Mouse (Mus musculus) hindbrain, embryonic 14.5 days (tissue): ENCODE measurements around the gene Kdm2a. TPM values are rescaled to one million over a fixed set of nuclear protein-coding genes. Genes with fewer than 3 reads are reported as not detected.

Experiments
- ATAC-seq: fragments of 200-750 bp; cut with Nextera tagmentation; 2 replicates; pipeline ENCODE4 v1.8.0; 2017; ENCODE audit warnings: moderate number of reproducible peaks, mild to moderate bottlenecking, moderate TSS enrichment, moderate library complexity; ENCODE audit not compliant: low FRiP score
- DNase-seq: peaks from one replicate; pipeline ENCODE4 v3.0.0-alpha.2; 2015; ENCODE audit warnings: low spot score
- H3K27ac ChIP-seq: fragments of 300-500 bp; sonication (generic); 2 replicates; pipeline ENCODE4 v1.5.1; 2014; ENCODE audit warnings: mild to moderate bottlenecking, moderate library complexity
- H3K27me3 ChIP-seq: fragments of 300-500 bp; sonication (generic); 2 replicates; pipeline ENCODE4 v1.6.1; 2014; ENCODE audit warnings: mild to moderate bottlenecking, low read length, mixed read lengths; ENCODE audit not compliant: control insufficient read depth, insufficient read depth
- H3K36me3 ChIP-seq: fragments of 300-500 bp; sonication (generic); replicated peaks from 2 replicates; pipeline ENCODE4 v1.6.1; 2014; ENCODE audit not compliant: control insufficient read depth, insufficient read depth
- H3K4me1 ChIP-seq: fragments of 300-500 bp; sonication (generic); replicated peaks from 2 replicates; pipeline ENCODE4 v1.6.1; 2014; ENCODE audit warnings: antibody characterized with exemption, low read length, mixed read lengths; ENCODE audit not compliant: control insufficient read depth, insufficient read depth
- H3K4me2 ChIP-seq: fragments of 300-500 bp; sonication (generic); replicated peaks from 2 replicates; pipeline ENCODE4 v1.6.1; 2014; ENCODE audit warnings: mild to moderate bottlenecking, moderate library complexity
- H3K4me3 ChIP-seq: fragments of 300-500 bp; sonication (generic); replicated peaks from 2 replicates; pipeline ENCODE4 v1.5.1; 2014; ENCODE audit warnings: mild to moderate bottlenecking, low read length
- H3K9ac ChIP-seq: fragments of 300-500 bp; sonication (generic); 2 replicates; pipeline ENCODE4 v1.6.1; 2014
- H3K9me3 ChIP-seq: fragments of 300-500 bp; sonication (generic); 2 replicates; pipeline ENCODE4 v1.6.1; 2016; ENCODE audit warnings: low read length; ENCODE audit not compliant: control insufficient read depth
- WGBS: fragments of 180-500 bp; shearing (Covaris S2); extraction: QIAGEN DNeasy Blood & Tissue Kit; methylation state at CpG from one replicate; pipeline ENCODE4 v1.1.7; 2014; 5-methylcytosine and 5-hydroxymethylcytosine counted together
- polyA plus RNA-seq: library from polyadenylated mRNA; unstranded; fragments of >200 nt; fragmentation: Nextera tagmentation; extraction: Ambion mirVana; gene quantifications from 2 replicates; pipeline ENCODE4 v1.2.1, GENCODE M21; 2014

Gene Kdm2a
- polyA plus RNA-seq, 1 experiment from 2014 or later: 37.3 TPM

GRCm38 (mm10) chr19:4420153-4420910, 22.2 kb upstream of the Kdm2a start:
- no peak overlapping the region for H3K27ac ChIP-seq
- no peak overlapping the region for H3K4me2 ChIP-seq
- WGBS: 87% methylated on average over 8 of the region's 8 CpGs
- H3K36me3 ChIP-seq: no peaks in the 10 kb centered on the region
- no peak for ATAC-seq
- H3K9me3 ChIP-seq: no peaks in the 10 kb centered on the region
- H3K4me1 ChIP-seq: no peaks in the 10 kb centered on the region
- no peak overlapping the region for H3K9ac ChIP-seq
- no peaks in the 10 kb centered on the region for H3K27me3 ChIP-seq
- H3K4me3 ChIP-seq: no peak overlapping the region
- no peak for DNase-seq

GRCm38 (mm10) chr19:4419711-4420110, 21.6 kb upstream of the Kdm2a start:
- Histone ChIP-seq H3K4me2 (no peak overlapping the region), H3K9ac (no peak overlapping the region), H3K27me3 (no peaks in the 10 kb centered on the region), H3K27ac (no peak overlapping the region), H3K4me1 (no peaks in the 10 kb centered on the region), H3K9me3 (no peaks in the 10 kb centered on the region), H3K4me3 (no peak overlapping the region), H3K36me3 (no peaks in the 10 kb centered on the region)
- DNase-seq: no peak
- 94% methylated on average over 5 of the region's 5 CpGs for WGBS
- no peak for ATAC-seq

- Histone ChIP-seq H3K9me3 (0 out of 2 replicates have a peak, but pooled peaks cover 2% of the 10 kb centered on the region), H3K4me2 (no peak overlapping the region), H3K4me3 (no peak overlapping the region), H3K9ac (no peak overlapping the region), H3K4me1 (no peaks in the 10 kb centered on the region), H3K27me3 (no peaks in the 10 kb centered on the region), H3K27ac (no peak overlapping the region), H3K36me3 (no peaks in the 10 kb centered on the region)
- DNase-seq: no peak
- ATAC-seq: no peak
Observed at GRCm38 (mm10) chr19:4417713-4418112, 19.6 kb upstream of the Kdm2a start.

- Histone ChIP-seq H3K27ac (no peak overlapping the region), H3K27me3 (no peaks in the 10 kb centered on the region), H3K9ac (no peak overlapping the region), H3K4me3 (no peak overlapping the region), H3K4me2 (no peak overlapping the region), H3K9me3 (0 out of 2 replicates have a peak, but pooled peaks cover 2% of the 10 kb centered on the region), H3K36me3 (no peaks in the 10 kb centered on the region), H3K4me1 (no peaks in the 10 kb centered on the region)
- 0% methylated on average over 1 of the region's 1 CpGs for WGBS
- ATAC-seq: no peak
- DNase-seq: peak; percentile 65
Observed at GRCm38 (mm10) chr19:4417183-4417582, 19.1 kb upstream of the Kdm2a start.

- DNase-seq: no peak
- 0 out of 2 replicates have a peak, but pooled peaks cover 2% of the 10 kb centered on the region for H3K9me3 ChIP-seq
- no peaks in the 10 kb centered on the region for H3K27me3 ChIP-seq
- no peaks in the 10 kb centered on the region for H3K4me1 ChIP-seq
- H3K9ac ChIP-seq: no peak overlapping the region
- no peak overlapping the region for H3K4me2 ChIP-seq
- H3K4me3 ChIP-seq: no peak overlapping the region
- no peak overlapping the region for H3K27ac ChIP-seq
- 80% methylated on average over 1 of the region's 1 CpGs for WGBS
- ATAC-seq: no peak
- H3K36me3 ChIP-seq: no peaks in the 10 kb centered on the region
Observed at GRCm38 (mm10) chr19:4414631-4415030, 16.5 kb upstream of the Kdm2a start.

GRCm38 (mm10) chr19:4409062-4409461, 11.0 kb upstream of the Kdm2a start:
- WGBS: 73% methylated on average over 2 of the region's 2 CpGs
- ATAC-seq (no peak), DNase-seq (no peak)
- no peaks in the 10 kb centered on the region for H3K4me1 ChIP-seq
- H3K27ac ChIP-seq: no peak overlapping the region
- no peaks in the 10 kb centered on the region for H3K36me3 ChIP-seq
- 0 out of 2 replicates have a peak, but pooled peaks cover 2% of the 10 kb centered on the region for H3K9me3 ChIP-seq
- H3K4me3 ChIP-seq: no peak overlapping the region
- H3K9ac ChIP-seq: no peak overlapping the region
- H3K4me2 ChIP-seq: no peak overlapping the region
- H3K27me3 ChIP-seq: no peaks in the 10 kb centered on the region

GRCm38 (mm10) chr19:4404840-4405239, 6.8 kb upstream of the Kdm2a start:
- Histone ChIP-seq H3K9ac (no peak overlapping the region), H3K4me1 (no peaks in the 10 kb centered on the region), H3K9me3 (no peaks in the 10 kb centered on the region), H3K36me3 (no peaks in the 10 kb centered on the region), H3K4me3 (no peak overlapping the region), H3K27me3 (no peaks in the 10 kb centered on the region), H3K27ac (no peak overlapping the region), H3K4me2 (no peak overlapping the region)
- no peak for ATAC-seq
- DNase-seq: no peak
- WGBS: 98% methylated on average over 2 of the region's 2 CpGs

- WGBS: 79% methylated on average over 4 of the region's 4 CpGs
- no peaks in the 10 kb centered on the region for H3K36me3 ChIP-seq
- no peak overlapping the region for H3K9ac ChIP-seq
- peaks cover 20% of the 10 kb centered on the region for H3K4me1 ChIP-seq
- peak overlapping the region; percentile 96 for H3K4me2 ChIP-seq
- no peaks in the 10 kb centered on the region for H3K9me3 ChIP-seq
- no peak for DNase-seq
- H3K4me3 ChIP-seq: no peak overlapping the region
- no peak overlapping the region for H3K27ac ChIP-seq
- no peak for ATAC-seq
- H3K27me3 ChIP-seq: no peaks in the 10 kb centered on the region
Observed at GRCm38 (mm10) chr19:4398959-4399358, 874 bp upstream of the Kdm2a start.

- 32% methylated on average over 8 of the region's 8 CpGs for WGBS
- H3K27ac ChIP-seq: peak overlapping the region; percentile 89; the same call in 1 of the 2 replicates
Observed at GRCm38 (mm10) chr19:4398630-4398948, 504 bp upstream of the Kdm2a start.

More at GRCm38 (mm10) chr19:4398630-4398948, 504 bp upstream of the Kdm2a start:
- Histone ChIP-seq H3K4me1 (peaks cover 22% of the 10 kb centered on the region), H3K27me3 (no peaks in the 10 kb centered on the region), H3K9me3 (no peaks in the 10 kb centered on the region), H3K4me2 (peak overlapping the region; percentile 96), H3K4me3 (peak overlapping the region; percentile 97), H3K36me3 (peaks cover 2% of the 10 kb centered on the region; the same call in 1 of the 2 replicates), H3K9ac (peak overlapping the region; percentile 86)
- ATAC-seq (no peak), DNase-seq (no peak)
